Mouse (Mus musculus) liver, embryonic 15.5 days (tissue): ENCODE data around the gene 4930503B20Rik. TPM values are rescaled to one million over a fixed set of nuclear protein-coding genes. Genes with fewer than 3 reads are reported as not detected.

Experiments
- ATAC-seq: fragments of 200-750 bp; cut with Nextera tagmentation; 2 replicates; pipeline ENCODE4 v1.8.0; 2017; ENCODE audit warnings: moderate number of reproducible peaks, mild to moderate bottlenecking, moderate library complexity; ENCODE audit not compliant: insufficient read depth
- H3K27ac ChIP-seq: fragments of 300-500 bp; sonication (generic); replicated peaks from 2 replicates; pipeline ENCODE4 v1.5.1; 2015; ENCODE audit warnings: mild to moderate bottlenecking, inconsistent platforms
- H3K27me3 ChIP-seq: fragments of 300-500 bp; sonication (generic); 2 replicates; pipeline ENCODE4 v1.6.1; 2015; ENCODE audit warnings: mild to moderate bottlenecking, inconsistent platforms
- H3K36me3 ChIP-seq: fragments of 300-500 bp; sonication (generic); replicated peaks from 2 replicates; pipeline ENCODE4 v1.6.1; 2015; ENCODE audit warnings: moderate library complexity, mild to moderate bottlenecking, inconsistent platforms
- H3K4me1 ChIP-seq: fragments of 300-500 bp; sonication (generic); replicated peaks from 2 replicates; pipeline ENCODE4 v1.6.1; 2015; ENCODE audit warnings: inconsistent platforms
- H3K4me2 ChIP-seq: fragments of 300-500 bp; sonication (generic); 2 replicates; pipeline ENCODE4 v1.6.1; 2015; ENCODE audit warnings: moderate library complexity, mild to moderate bottlenecking, inconsistent platforms
- H3K4me3 ChIP-seq: fragments of 300-500 bp; sonication (generic); replicated peaks from 2 replicates; pipeline ENCODE4 v1.5.1; 2015; ENCODE audit warnings: mild to moderate bottlenecking, inconsistent platforms
- H3K9ac ChIP-seq: fragments of 300-500 bp; sonication (generic); 2 replicates; pipeline ENCODE4 v1.6.1; 2015; ENCODE audit warnings: moderate library complexity, mild to moderate bottlenecking, inconsistent platforms
- H3K9me3 ChIP-seq: fragments of 300-500 bp; sonication (generic); replicated peaks from 2 replicates; pipeline ENCODE4 v1.6.1; 2016; ENCODE audit warnings: inconsistent platforms
- WGBS: fragments of 180-500 bp; shearing (Covaris S2); methylation state at CpG from one replicate; pipeline ENCODE4 v1.1.7; 2015; ENCODE audit warnings: mixed read lengths; ENCODE audit not compliant: insufficient replicate concordance; 5-methylcytosine and 5-hydroxymethylcytosine counted together
- polyA plus RNA-seq: library from polyadenylated mRNA; unstranded; fragments of >200 nt; fragmentation: Nextera tagmentation; extraction: Ambion mirVana; gene quantifications from 2 replicates; pipeline ENCODE4 v1.2.1, GENCODE M21; 2015

4930503B20Rik gene
- polyA plus RNA-seq, result not detected in 2 replicates

- Histone ChIP-seq H3K36me3 (no peaks in the 10 kb centered on the region), H3K9me3 (no peaks in the 10 kb centered on the region), H3K4me1 (peaks cover 33% of the 10 kb centered on the region), H3K4me3 (no peak within 1 kb of the TSS), H3K27me3 (no peaks in the 10 kb centered on the region), H3K4me2 (no peak within 1 kb of the TSS), H3K9ac (no peak within 1 kb of the TSS), H3K27ac (no peak within 1 kb of the TSS)
- ATAC-seq, result no peak
- WGBS, result 81% methylated on average over 3 of the region's 3 CpGs
These were observed at the start of gene 4930503B20Rik for GRCm38 (mm10) chr3:146651217-146651616. Gene 4930503B20Rik (minus strand): TSS chr3:146651317.

GRCm38 (mm10) chr3:146700051-146700450 is 48.9 kb upstream of the 4930503B20Rik start:
- ATAC-seq, result peak; percentile 96
- Histone ChIP-seq H3K9ac (peak overlapping the region; percentile 18; the same call in 1 of the 2 replicates), H3K36me3 (no peaks in the 10 kb centered on the region), H3K4me2 (peak overlapping the region; percentile 68), H3K9me3 (no peaks in the 10 kb centered on the region), H3K4me1 (peaks cover 26% of the 10 kb centered on the region), H3K27ac (peak overlapping the region; percentile 64), H3K27me3 (no peaks in the 10 kb centered on the region), H3K4me3 (peak overlapping the region; percentile 23)
- 11% methylated on average over 11 of the region's 11 CpGs for WGBS

- H3K27me3 ChIP-seq, result no peaks in the 10 kb centered on the region
- peak; percentile 26; the same call in 1 of the 2 replicates for ATAC-seq
- no peak overlapping the region for H3K27ac ChIP-seq
- WGBS, result 26% methylated on average over 11 of the region's 11 CpGs
- peak overlapping the region; percentile 68; the same call in 1 of the 2 replicates for H3K4me2 ChIP-seq
- no peak overlapping the region for H3K9ac ChIP-seq
- no peaks in the 10 kb centered on the region for H3K9me3 ChIP-seq
- H3K4me3 ChIP-seq, result no peak overlapping the region
- no peaks in the 10 kb centered on the region for H3K36me3 ChIP-seq
- peaks cover 26% of the 10 kb centered on the region for H3K4me1 ChIP-seq
These were observed 47.9 kb upstream of the 4930503B20Rik start for GRCm38 (mm10) chr3:146698982-146699381.

DNA sequence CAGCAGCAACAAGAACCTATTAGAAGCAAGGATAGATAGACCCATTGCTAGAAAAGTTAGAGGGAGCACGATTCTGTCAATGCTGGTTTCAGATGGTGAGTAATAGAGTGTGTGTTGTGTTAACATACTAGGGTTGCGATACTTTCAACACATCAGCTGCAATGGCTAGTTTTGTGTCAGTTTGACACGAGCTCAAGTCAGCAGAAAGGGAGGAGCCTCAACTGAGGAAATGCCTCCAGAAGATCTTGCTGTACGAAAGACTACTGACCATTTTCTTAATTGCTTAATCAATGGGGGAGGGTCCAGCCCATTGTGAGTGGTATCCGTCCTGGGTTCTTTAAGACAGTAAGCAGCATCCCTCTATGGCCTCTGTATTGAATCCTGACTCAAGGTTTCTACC is 41.4 kb upstream of the 4930503B20Rik start:
- no peak for ATAC-seq
- no peak overlapping the region for H3K4me3 ChIP-seq
- no peaks in the 10 kb centered on the region for H3K36me3 ChIP-seq
- no peak overlapping the region for H3K4me2 ChIP-seq
- H3K27me3 ChIP-seq, result no peaks in the 10 kb centered on the region
- H3K4me1 ChIP-seq, result no peaks in the 10 kb centered on the region
- 65% methylated on average over 5 of the region's 5 CpGs for WGBS
- H3K27ac ChIP-seq, result no peak overlapping the region
- no peak overlapping the region for H3K9ac ChIP-seq
- H3K9me3 ChIP-seq, result no peaks in the 10 kb centered on the region

GRCm38 (mm10) chr3:146687121-146687725 is 36.1 kb upstream of the 4930503B20Rik start:
- Histone ChIP-seq H3K9me3 (no peaks in the 10 kb centered on the region), H3K27me3 (peaks cover 26% of the 10 kb centered on the region), H3K4me3 (no peak overlapping the region), H3K4me2 (no peak overlapping the region), H3K9ac (no peak overlapping the region), H3K36me3 (no peaks in the 10 kb centered on the region), H3K27ac (no peak overlapping the region), H3K4me1 (peaks cover 29% of the 10 kb centered on the region)
- ATAC-seq, result no peak
- 63% methylated on average over 4 of the region's 4 CpGs for WGBS

DNA sequence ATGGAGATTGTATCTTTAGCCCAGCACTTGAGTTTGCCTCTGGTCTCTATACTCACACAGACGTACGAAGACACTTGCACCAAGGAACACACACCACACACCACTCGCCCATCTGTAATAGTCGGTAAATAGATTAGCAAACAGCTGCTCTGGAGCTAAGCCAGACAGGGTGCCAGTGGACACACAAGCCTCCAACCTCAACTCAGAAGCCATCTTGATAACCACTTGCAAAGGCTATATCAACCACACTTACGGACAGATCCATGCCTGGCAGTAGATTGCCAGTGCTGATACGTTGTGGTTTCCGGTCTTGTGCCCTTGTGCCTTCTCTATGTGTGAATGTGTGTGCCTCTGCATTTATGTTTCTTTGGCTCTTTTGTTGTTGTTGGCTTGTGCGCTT is 35.3 kb upstream of the 4930503B20Rik start:
- Histone ChIP-seq H3K4me3 (no peak overlapping the region), H3K36me3 (no peaks in the 10 kb centered on the region), H3K4me1 (peaks cover 29% of the 10 kb centered on the region), H3K9me3 (no peaks in the 10 kb centered on the region), H3K4me2 (no peak overlapping the region), H3K27me3 (peaks cover 26% of the 10 kb centered on the region), H3K9ac (no peak overlapping the region), H3K27ac (no peak overlapping the region)
- peak; percentile 51 for ATAC-seq
- 25% methylated on average over 8 of the region's 8 CpGs for WGBS

GRCm38 (mm10) chr3:146684811-146685675 is 33.9 kb upstream of the 4930503B20Rik start, which contains the start of gene Samd13:
Gene Samd13 (minus strand): TSS chr3:146685592.
- H3K9ac ChIP-seq, result peak within 1 kb of the TSS; percentile 33; the same call in 1 of the 2 replicates
- peak within 1 kb of the TSS; percentile 78 for H3K4me2 ChIP-seq
- no peaks in the 10 kb centered on the region for H3K9me3 ChIP-seq
- no peak within 1 kb of the TSS for H3K27ac ChIP-seq
- peaks cover 29% of the 10 kb centered on the region for H3K4me1 ChIP-seq
- H3K4me3 ChIP-seq, result peak within 1 kb of the TSS; percentile 53
- no peaks in the 10 kb centered on the region for H3K36me3 ChIP-seq
- peak; percentile 34; the same call in 1 of the 2 replicates for ATAC-seq
- H3K27me3 ChIP-seq, result peaks cover 26% of the 10 kb centered on the region
- 4% methylated on average over 50 of the region's 50 CpGs for WGBS

DNA sequence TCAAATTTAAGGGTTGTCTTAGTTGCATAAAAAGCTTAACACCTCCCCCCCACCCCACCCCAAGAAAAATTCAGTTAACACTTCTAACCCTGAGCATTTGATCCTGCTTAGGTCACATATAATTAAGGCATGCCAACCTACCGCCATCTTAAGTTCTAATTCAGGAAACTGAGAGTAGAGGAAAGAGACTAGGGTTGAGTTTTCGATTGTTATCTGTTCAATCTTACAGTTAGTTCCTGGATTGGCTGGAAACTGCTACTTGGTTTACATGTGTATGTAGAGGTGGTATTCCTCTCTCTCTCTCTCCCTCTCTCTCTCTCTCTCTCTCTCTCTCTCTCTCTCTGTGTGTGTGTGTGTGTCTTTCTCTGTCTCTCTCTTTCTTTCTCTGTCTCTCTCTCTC is 32.0 kb upstream of the 4930503B20Rik start:
- H3K36me3 ChIP-seq, result no peaks in the 10 kb centered on the region
- H3K9ac ChIP-seq, result no peak overlapping the region
- H3K4me3 ChIP-seq, result no peak overlapping the region
- no peak for ATAC-seq
- peaks cover 26% of the 10 kb centered on the region for H3K27me3 ChIP-seq
- 40% methylated on average over 2 of the region's 2 CpGs for WGBS
- no peaks in the 10 kb centered on the region for H3K9me3 ChIP-seq
- peaks cover 29% of the 10 kb centered on the region for H3K4me1 ChIP-seq
- H3K27ac ChIP-seq, result no peak overlapping the region
- no peak overlapping the region for H3K4me2 ChIP-seq

- Histone ChIP-seq H3K9ac (no peak overlapping the region), H3K27ac (no peak overlapping the region), H3K36me3 (no peaks in the 10 kb centered on the region), H3K9me3 (no peaks in the 10 kb centered on the region), H3K4me2 (peak overlapping the region; percentile 34), H3K27me3 (peaks cover 26% of the 10 kb centered on the region), H3K4me3 (no peak overlapping the region), H3K4me1 (peaks cover 29% of the 10 kb centered on the region)
- 40% methylated on average over 13 of the region's 13 CpGs for WGBS
- no peak for ATAC-seq
These were observed 31.1 kb upstream of the 4930503B20Rik start for GRCm38 (mm10) chr3:146682140-146682651.

- H3K27me3 ChIP-seq, result peaks cover 26% of the 10 kb centered on the region
- no peak overlapping the region for H3K9ac ChIP-seq
- no peaks in the 10 kb centered on the region for H3K9me3 ChIP-seq
- ATAC-seq, result no peak
- peak overlapping the region; percentile 34; the same call in 1 of the 2 replicates for H3K4me2 ChIP-seq
- peaks cover 29% of the 10 kb centered on the region for H3K4me1 ChIP-seq
- no peak overlapping the region for H3K4me3 ChIP-seq
- WGBS, result 64% methylated on average over 8 of the region's 8 CpGs
- no peak overlapping the region for H3K27ac ChIP-seq
- no peaks in the 10 kb centered on the region for H3K36me3 ChIP-seq
These were observed 30.6 kb upstream of the 4930503B20Rik start for GRCm38 (mm10) chr3:146681696-146682095.

DNA sequence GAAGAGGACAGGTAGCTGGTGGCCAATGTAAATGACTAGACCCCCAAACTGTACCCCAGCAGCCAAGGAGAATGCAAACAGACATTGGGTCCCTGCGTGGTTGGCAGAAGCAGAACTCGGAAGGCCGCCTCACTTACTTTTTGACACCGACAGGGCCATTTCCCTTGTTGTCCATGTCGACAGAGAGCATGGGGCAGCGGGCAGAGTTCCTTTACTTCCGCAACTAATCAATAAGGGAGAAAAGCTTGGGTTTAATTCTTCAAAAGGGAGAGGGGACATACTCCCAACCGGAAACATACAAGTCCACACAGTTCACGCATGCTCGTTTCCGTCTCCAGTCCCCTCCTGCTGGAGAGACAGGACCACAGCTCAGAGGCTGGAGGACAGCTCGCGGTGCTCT is 29.5 kb upstream of the 4930503B20Rik start:
- no peak overlapping the region for H3K9ac ChIP-seq
- H3K27ac ChIP-seq, result no peak overlapping the region
- no peaks in the 10 kb centered on the region for H3K36me3 ChIP-seq
- no peak overlapping the region for H3K4me2 ChIP-seq
- no peak for ATAC-seq
- H3K4me3 ChIP-seq, result no peak overlapping the region
- peaks cover 21% of the 10 kb centered on the region for H3K4me1 ChIP-seq
- H3K27me3 ChIP-seq, result peaks cover 17% of the 10 kb centered on the region
- no peaks in the 10 kb centered on the region for H3K9me3 ChIP-seq
- WGBS, result 81% methylated on average over 13 of the region's 13 CpGs
